Mouse (Mus musculus): ENCODE measurements around the gene Map3k20. TPM values are rescaled to one million over a fixed set of nuclear protein-coding genes. Genes with fewer than 3 reads are reported as not detected.

Gene Map3k20
- polyA plus RNA-seq, 1 experiment from 2014 or later, result 14.0 TPM

- H3K27me3 ChIP-seq (ENCODE audit: insufficient read depth, low read length), result no peaks in the 10 kb centered on the region
- 79% methylated on average over 12 of the region's 12 CpGs for WGBS
These were observed 45.6 kb downstream of the Map3k20 start for GRCm38 (mm10) chr2:72330955-72331481.

GRCm38 (mm10) chr2:72332067-72332466, 46.6 kb downstream of the Map3k20 start:
- Histone ChIP-seq H3K9me3 (ENCODE audit: low read length) (no peaks in the 10 kb centered on the region), H3K27ac (ENCODE audit: low read length) (no peak overlapping the region), H3K4me3 (ENCODE audit: low read length) (no peak overlapping the region), H3K36me3 (ENCODE audit: insufficient read depth, low read length) (no peaks in the 10 kb centered on the region), H3K9ac (replicated peaks; ENCODE audit: low read length) (no peak overlapping the region), H3K4me1 (ENCODE audit: insufficient read depth, low read length) (no peaks in the 10 kb centered on the region; the same call in 1 of the 2 replicates), H3K27me3 (ENCODE audit: insufficient read depth, low read length) (no peaks in the 10 kb centered on the region), H3K4me2 (replicated peaks; ENCODE audit: low read depth, low read length) (no peak overlapping the region)
- WGBS, result 64% methylated on average over 4 of the region's 4 CpGs
- no peak for ATAC-seq (ENCODE audit: low FRiP score, low TSS enrichment)

More at GRCm38 (mm10) chr2:72330955-72331481, 45.6 kb downstream of the Map3k20 start:
- Histone ChIP-seq H3K36me3 (ENCODE audit: insufficient read depth, low read length) (no peaks in the 10 kb centered on the region), H3K4me3 (ENCODE audit: low read length) (no peak overlapping the region), H3K9me3 (ENCODE audit: low read length) (no peaks in the 10 kb centered on the region), H3K27ac (ENCODE audit: low read length) (no peak overlapping the region), H3K9ac (replicated peaks; ENCODE audit: low read length) (no peak overlapping the region), H3K4me2 (replicated peaks; ENCODE audit: low read depth, low read length) (no peak overlapping the region), H3K4me1 (ENCODE audit: insufficient read depth, low read length) (no peaks in the 10 kb centered on the region; the same call in 1 of the 2 replicates)
- ATAC-seq (ENCODE audit: low FRiP score, low TSS enrichment), result no peak

- 87% methylated on average over 3 of the region's 3 CpGs for WGBS
- H3K27ac ChIP-seq (ENCODE audit: low read length), result no peak overlapping the region
- no peak overlapping the region for H3K9ac ChIP-seq (replicated peaks; ENCODE audit: low read length)
- H3K4me1 ChIP-seq (ENCODE audit: insufficient read depth, low read length), result no peaks in the 10 kb centered on the region
- 0 out of 2 replicates have a peak, but pooled peaks cover 3% of the 10 kb centered on the region for H3K36me3 ChIP-seq (ENCODE audit: insufficient read depth, low read length)
- ATAC-seq (ENCODE audit: low FRiP score, low TSS enrichment), result no peak
- no peak overlapping the region for H3K4me3 ChIP-seq (ENCODE audit: low read length)
- H3K27me3 ChIP-seq (ENCODE audit: insufficient read depth, low read length), result no peaks in the 10 kb centered on the region
- no peaks in the 10 kb centered on the region; the same call in 1 of the 2 replicates for H3K9me3 ChIP-seq (ENCODE audit: low read length)
- H3K4me2 ChIP-seq (replicated peaks; ENCODE audit: low read depth, low read length), result no peak overlapping the region
These were observed 47.8 kb downstream of the Map3k20 start for GRCm38 (mm10) chr2:72333210-72333609.

- Histone ChIP-seq H3K27me3 (ENCODE audit: insufficient read depth, low read length) (no peaks in the 10 kb centered on the region), H3K4me1 (ENCODE audit: insufficient read depth, low read length) (no peaks in the 10 kb centered on the region), H3K4me3 (ENCODE audit: low read length) (no peak overlapping the region), H3K9ac (replicated peaks; ENCODE audit: low read length) (no peak overlapping the region), H3K9me3 (ENCODE audit: low read length) (peaks cover 1% of the 10 kb centered on the region; the same call in 1 of the 2 replicates), H3K27ac (ENCODE audit: low read length) (no peak overlapping the region), H3K4me2 (replicated peaks; ENCODE audit: low read depth, low read length) (no peak overlapping the region), H3K36me3 (ENCODE audit: insufficient read depth, low read length) (0 out of 2 replicates have a peak, but pooled peaks cover 4% of the 10 kb centered on the region)
- ATAC-seq (ENCODE audit: low FRiP score, low TSS enrichment), result no peak
- WGBS, result 85% methylated on average over 3 of the region's 3 CpGs
These were observed 51.4 kb downstream of the Map3k20 start for GRCm38 (mm10) chr2:72336840-72337239.

- Histone ChIP-seq H3K4me2 (replicated peaks; ENCODE audit: low read depth, low read length) (no peak overlapping the region), H3K27me3 (ENCODE audit: insufficient read depth, low read length) (no peaks in the 10 kb centered on the region), H3K9ac (replicated peaks; ENCODE audit: low read length) (no peak overlapping the region), H3K4me3 (ENCODE audit: low read length) (no peak overlapping the region), H3K36me3 (ENCODE audit: insufficient read depth, low read length) (0 out of 2 replicates have a peak, but pooled peaks cover 4% of the 10 kb centered on the region), H3K4me1 (ENCODE audit: insufficient read depth, low read length) (no peaks in the 10 kb centered on the region), H3K27ac (ENCODE audit: low read length) (no peak overlapping the region), H3K9me3 (ENCODE audit: low read length) (peaks cover 5% of the 10 kb centered on the region; the same call in 1 of the 2 replicates)
- ATAC-seq (ENCODE audit: low FRiP score, low TSS enrichment), result no peak
- WGBS, result 78% methylated on average over 3 of the region's 3 CpGs
These were observed 59.8 kb downstream of the Map3k20 start for GRCm38 (mm10) chr2:72345281-72345680.

GRCm38 (mm10) chr2:72351329-72351728, 65.9 kb downstream of the Map3k20 start:
- WGBS, result 90% methylated on average over 5 of the region's 5 CpGs
- ATAC-seq (ENCODE audit: low FRiP score, low TSS enrichment), result no peak
- Histone ChIP-seq H3K4me1 (ENCODE audit: insufficient read depth, low read length) (no peaks in the 10 kb centered on the region), H3K27me3 (ENCODE audit: insufficient read depth, low read length) (no peaks in the 10 kb centered on the region), H3K27ac (ENCODE audit: low read length) (no peak overlapping the region), H3K9ac (replicated peaks; ENCODE audit: low read length) (no peak overlapping the region), H3K4me3 (ENCODE audit: low read length) (no peak overlapping the region), H3K4me2 (replicated peaks; ENCODE audit: low read depth, low read length) (no peak overlapping the region), H3K9me3 (ENCODE audit: low read length) (no peaks in the 10 kb centered on the region), H3K36me3 (ENCODE audit: insufficient read depth, low read length) (no peaks in the 10 kb centered on the region)

- 93% methylated on average over 8 of the region's 8 CpGs for WGBS
- H3K4me2 ChIP-seq (replicated peaks; ENCODE audit: low read depth, low read length), result no peak overlapping the region
- H3K27me3 ChIP-seq (ENCODE audit: insufficient read depth, low read length), result no peaks in the 10 kb centered on the region
- no peak overlapping the region for H3K27ac ChIP-seq (ENCODE audit: low read length)
- H3K4me3 ChIP-seq (ENCODE audit: low read length), result no peak overlapping the region
- H3K9me3 ChIP-seq (ENCODE audit: low read length), result no peaks in the 10 kb centered on the region
- H3K9ac ChIP-seq (replicated peaks; ENCODE audit: low read length), result no peak overlapping the region
- H3K4me1 ChIP-seq (ENCODE audit: insufficient read depth, low read length), result no peaks in the 10 kb centered on the region
- no peaks in the 10 kb centered on the region for H3K36me3 ChIP-seq (ENCODE audit: insufficient read depth, low read length)
- ATAC-seq (ENCODE audit: low FRiP score, low TSS enrichment), result no peak
These were observed 66.3 kb downstream of the Map3k20 start for GRCm38 (mm10) chr2:72351776-72352175.

- no peaks in the 10 kb centered on the region for H3K27me3 ChIP-seq (ENCODE audit: insufficient read depth, low read length)
- ATAC-seq (ENCODE audit: low FRiP score, low TSS enrichment), result no peak
- no peak overlapping the region for H3K4me2 ChIP-seq (replicated peaks; ENCODE audit: low read depth, low read length)
- no peaks in the 10 kb centered on the region for H3K36me3 ChIP-seq (ENCODE audit: insufficient read depth, low read length)
- no peaks in the 10 kb centered on the region for H3K9me3 ChIP-seq (ENCODE audit: low read length)
- no peak overlapping the region for H3K9ac ChIP-seq (replicated peaks; ENCODE audit: low read length)
- H3K4me1 ChIP-seq (ENCODE audit: insufficient read depth, low read length), result no peaks in the 10 kb centered on the region
- no peak overlapping the region for H3K27ac ChIP-seq (ENCODE audit: low read length)
- H3K4me3 ChIP-seq (ENCODE audit: low read length), result no peak overlapping the region
These were observed 67.3 kb downstream of the Map3k20 start for GRCm38 (mm10) chr2:72352756-72353155.

- Histone ChIP-seq H3K36me3 (ENCODE audit: insufficient read depth, low read length) (no peaks in the 10 kb centered on the region), H3K9me3 (ENCODE audit: low read length) (no peaks in the 10 kb centered on the region), H3K27ac (ENCODE audit: low read length) (no peak overlapping the region), H3K4me1 (ENCODE audit: insufficient read depth, low read length) (no peaks in the 10 kb centered on the region), H3K4me2 (replicated peaks; ENCODE audit: low read depth, low read length) (no peak overlapping the region), H3K9ac (replicated peaks; ENCODE audit: low read length) (no peak overlapping the region), H3K4me3 (ENCODE audit: low read length) (no peak overlapping the region), H3K27me3 (ENCODE audit: insufficient read depth, low read length) (no peaks in the 10 kb centered on the region)
- WGBS, result 68% methylated on average over 10 of the region's 10 CpGs
- ATAC-seq (ENCODE audit: low FRiP score, low TSS enrichment), result no peak
These were observed 71.0 kb downstream of the Map3k20 start for GRCm38 (mm10) chr2:72356471-72356870.

GRCm38 (mm10) chr2:72361572-72361971, 76.1 kb downstream of the Map3k20 start:
- H3K9me3 ChIP-seq (ENCODE audit: low read length), result no peaks in the 10 kb centered on the region
- no peak overlapping the region for H3K4me3 ChIP-seq (ENCODE audit: low read length)
- no peak overlapping the region for H3K4me2 ChIP-seq (replicated peaks; ENCODE audit: low read depth, low read length)
- no peak overlapping the region for H3K9ac ChIP-seq (replicated peaks; ENCODE audit: low read length)
- no peaks in the 10 kb centered on the region for H3K36me3 ChIP-seq (ENCODE audit: insufficient read depth, low read length)
- no peaks in the 10 kb centered on the region for H3K27me3 ChIP-seq (ENCODE audit: insufficient read depth, low read length)
- ATAC-seq (ENCODE audit: low FRiP score, low TSS enrichment), result no peak
- 92% methylated on average over 3 of the region's 3 CpGs for WGBS
- no peak overlapping the region for H3K27ac ChIP-seq (ENCODE audit: low read length)
- peaks cover 13% of the 10 kb centered on the region; the same call in 1 of the 2 replicates for H3K4me1 ChIP-seq (ENCODE audit: insufficient read depth, low read length)

Data from kidney, embryonic 16.5 days (tissue).